Mouse (Mus musculus) kidney, adult 11 months (tissue): ENCODE measurements at regions not wholly inside any gene's neighbourhood (a gene's known extent, or its start where the extent isn't known, plus 50 kb on each side); places are given as distances from the start of the nearest gene placed in this dataset.

ENCODE experiments used
- DNase-seq: peaks from one replicate; pipeline ENCODE4 v3.0.0; 2022

- DNase-seq = no peak
Measured at GRCm38 (mm10) chr17:79798361-79798760, 83.5 kb upstream of the Cyp1b1 start.

DNA sequence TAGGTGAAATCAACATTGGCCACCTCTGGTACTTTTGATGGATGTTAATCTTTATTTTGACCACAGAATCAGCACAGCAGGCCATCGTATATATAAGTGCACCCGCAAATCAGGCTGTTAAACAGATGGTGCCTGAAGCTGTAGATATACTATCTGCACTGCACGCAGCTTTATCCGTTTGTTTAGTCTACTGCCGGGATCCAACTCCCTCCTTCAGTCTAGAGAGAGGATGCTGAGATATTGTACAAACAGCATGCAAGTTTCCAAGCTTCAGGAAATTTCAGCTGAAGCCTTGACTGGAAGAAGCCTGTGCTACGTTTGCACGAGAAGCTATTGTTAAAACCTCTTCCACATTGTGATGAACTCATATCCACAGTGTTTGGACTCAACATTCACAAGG, 75.3 kb upstream of the Cyp1b1 start:
- no peak for DNase-seq

GRCm38 (mm10) chr17:79787201-79787600, 72.3 kb upstream of the Cyp1b1 start:
- DNase-seq = no peak

DNA sequence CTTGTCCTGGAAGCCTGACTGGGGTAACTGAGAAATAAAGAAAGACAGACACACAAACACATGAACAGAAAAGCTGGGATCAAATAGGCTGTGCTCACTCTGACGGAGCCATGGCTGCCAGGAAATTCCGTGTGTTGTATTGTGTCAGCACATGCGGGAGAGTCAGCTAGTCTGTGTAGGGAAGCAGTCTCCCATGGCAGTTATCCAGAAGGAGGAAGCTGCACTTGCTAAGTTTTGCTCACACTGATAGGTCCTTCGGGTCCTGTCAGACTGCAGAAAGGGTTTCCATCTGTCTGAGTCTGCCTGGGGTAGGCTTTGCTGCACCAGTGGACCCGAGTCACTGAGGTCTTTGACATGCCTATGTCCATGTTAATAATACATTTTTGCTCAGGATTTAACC, 71.8 kb upstream of the Cyp1b1 start:
- DNase-seq = peak; percentile 29

DNA sequence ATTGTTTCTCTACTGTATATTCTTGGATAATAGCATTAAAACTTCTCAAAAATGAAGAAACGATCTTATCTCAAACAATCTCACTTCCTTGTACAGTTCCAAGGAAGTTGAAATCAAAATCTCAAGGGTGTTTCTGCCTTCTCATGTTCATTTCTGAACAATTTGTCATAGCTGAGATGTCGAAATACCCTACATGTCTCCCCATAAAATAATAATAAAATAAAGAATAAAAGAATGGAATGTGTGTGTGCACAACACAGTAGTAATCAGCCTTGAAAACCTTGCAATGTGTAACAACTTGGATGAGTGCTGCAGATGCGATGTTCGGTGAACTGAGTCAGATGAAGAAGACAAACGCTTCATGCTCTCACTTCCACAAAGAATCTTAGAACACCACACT, 71.4 kb upstream of the Cyp1b1 start:
- no peak for DNase-seq

DNA sequence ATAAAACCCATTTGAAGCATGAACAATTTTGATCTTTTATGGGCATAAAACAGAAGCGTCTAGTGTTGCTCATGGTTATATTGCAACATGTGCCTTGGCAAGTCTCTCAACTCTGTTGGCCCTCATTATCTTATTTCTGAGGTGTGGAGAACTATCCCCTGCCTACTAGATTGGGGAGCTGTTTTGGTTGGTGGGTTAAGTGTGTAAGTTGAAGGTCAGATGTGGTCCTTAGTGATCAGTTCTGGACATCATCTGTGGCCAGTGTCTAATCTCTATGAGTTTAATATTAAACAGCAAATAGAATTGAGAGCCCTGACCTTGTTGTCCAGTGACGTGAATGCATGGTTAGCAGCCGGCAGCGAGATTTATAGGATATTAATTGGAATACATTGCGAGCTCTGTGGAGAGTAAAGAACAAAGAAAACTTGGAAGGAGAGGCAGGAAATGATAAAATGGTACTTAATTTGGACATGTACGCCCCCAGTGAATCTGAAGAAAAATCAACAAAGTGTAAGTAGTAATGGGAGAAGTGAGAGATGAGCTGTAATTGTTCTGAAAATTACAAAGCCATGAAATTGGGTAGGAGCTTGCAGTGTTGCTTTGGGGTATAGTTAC, 69.5 kb upstream of the Cyp1b1 start:
- no peak for DNase-seq

- DNase-seq = peak; percentile 40
Measured at GRCm38 (mm10) chr17:79781733-79782663, 67.1 kb upstream of the Cyp1b1 start.

- DNase-seq = no peak
Measured at GRCm38 (mm10) chr17:79781262-79781661, 66.4 kb upstream of the Cyp1b1 start.

GRCm38 (mm10) chr17:79777874-79778395, 63.1 kb upstream of the Cyp1b1 start:
- DNase-seq = no peak

GRCm38 (mm10) chr17:79776177-79776576, 61.3 kb upstream of the Cyp1b1 start:
- no peak for DNase-seq

DNA sequence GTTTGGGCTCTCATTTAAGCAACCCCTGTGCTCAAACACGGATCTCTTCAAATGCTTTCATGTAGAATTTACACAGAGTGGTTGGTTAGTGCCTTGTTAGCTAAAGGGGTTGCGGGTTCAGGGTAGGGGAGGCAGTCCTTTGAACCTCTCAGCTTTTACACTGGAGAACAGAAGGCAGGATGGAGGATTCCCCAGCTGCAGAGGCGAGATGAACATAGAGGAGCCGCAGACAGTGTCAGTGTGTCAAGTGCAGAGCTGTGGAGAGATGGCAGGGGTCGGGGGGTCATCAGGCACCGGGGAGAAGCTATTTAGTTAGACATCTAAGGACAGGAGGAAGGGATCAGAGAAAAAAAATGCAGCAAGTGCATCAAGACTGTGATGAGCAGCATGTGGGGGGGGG, 60.4 kb upstream of the Cyp1b1 start:
- no peak for DNase-seq

DNA sequence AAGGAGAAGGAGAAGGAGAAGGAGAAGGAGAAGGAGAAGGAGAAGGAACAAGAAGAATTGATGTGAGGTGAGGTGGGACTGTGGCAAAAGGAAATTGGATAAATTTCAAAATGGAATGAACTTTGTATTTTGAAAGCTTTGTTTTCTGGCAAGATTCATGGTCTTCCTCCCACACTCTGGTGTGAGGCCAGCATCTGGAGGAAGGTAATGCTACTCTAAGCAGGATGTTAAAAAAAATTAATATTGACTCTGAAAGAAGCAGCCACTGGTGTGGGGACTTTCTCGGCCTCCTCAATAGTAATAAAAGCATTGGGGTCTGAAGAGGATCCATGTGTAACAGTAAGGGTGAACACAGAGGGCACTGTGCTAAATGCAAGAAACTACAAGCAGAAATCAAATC, 59.4 kb upstream of the Cyp1b1 start:
- no peak for DNase-seq

DNA sequence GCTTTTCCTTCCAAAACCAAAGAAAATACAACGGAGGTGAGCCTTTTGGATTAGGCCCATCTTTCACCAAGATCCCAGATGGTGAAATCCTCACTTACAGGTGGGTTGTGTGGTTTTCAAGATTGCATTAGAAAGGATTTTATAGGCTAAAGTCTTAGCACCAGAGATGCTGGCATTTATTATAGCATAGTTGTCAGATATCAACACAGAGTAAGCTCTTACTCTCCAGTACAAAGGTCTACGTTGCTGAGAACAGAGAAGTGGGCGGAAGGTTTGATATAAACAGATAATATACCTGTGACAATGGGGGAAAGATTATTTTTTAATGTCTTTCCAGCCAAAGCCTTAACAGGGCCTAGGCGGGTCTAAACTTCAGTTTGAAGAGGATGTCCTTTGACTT, 57.4 kb upstream of the Cyp1b1 start:
- no peak for DNase-seq

DNA sequence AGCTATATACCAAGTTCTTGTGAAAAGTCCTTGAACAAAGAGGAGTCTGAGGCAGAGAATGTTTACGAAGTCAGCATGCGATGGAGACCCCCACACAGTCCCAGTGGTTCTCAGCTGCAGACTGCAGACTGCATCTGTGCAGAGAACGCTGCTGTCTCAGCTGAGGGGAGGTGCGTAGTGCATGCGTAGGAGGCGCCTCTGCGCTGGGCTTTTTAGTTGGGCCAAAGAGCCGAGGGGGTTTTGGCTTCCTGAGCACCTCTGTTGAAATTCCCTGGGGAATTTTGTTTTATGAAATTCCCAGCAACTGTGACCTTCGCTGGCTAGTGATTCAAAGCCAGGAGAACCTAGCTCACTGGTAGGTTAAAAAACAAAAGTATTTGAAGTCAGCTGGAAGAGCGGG, 56.9 kb upstream of the Cyp1b1 start:
- DNase-seq = no peak

GRCm38 (mm10) chr17:79770911-79771310, 56.0 kb upstream of the Cyp1b1 start:
- no peak for DNase-seq

- no peak for DNase-seq
Measured at GRCm38 (mm10) chr17:79769824-79770223, 55.0 kb upstream of the Cyp1b1 start.

DNA sequence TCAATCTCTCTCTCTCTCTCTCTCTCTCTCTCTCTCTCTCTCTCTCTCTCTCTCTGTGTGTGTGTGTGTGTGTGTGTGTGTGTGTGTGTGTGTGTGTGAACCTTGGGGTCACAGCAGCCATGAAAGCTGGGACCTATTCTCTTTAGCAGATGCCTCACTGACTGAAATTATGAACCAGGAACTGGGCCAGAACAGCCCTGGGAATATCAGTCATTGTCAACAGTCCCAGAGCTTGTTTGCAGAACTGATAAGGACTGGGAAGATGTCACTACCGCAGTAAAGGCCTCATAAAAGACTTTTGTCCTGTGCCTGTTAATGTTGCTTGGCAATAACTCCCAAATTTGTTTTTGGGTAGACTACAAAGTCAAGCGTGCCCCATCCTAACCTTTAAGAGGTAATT, 53.2 kb upstream of the Cyp1b1 start:
- no peak for DNase-seq

DNA sequence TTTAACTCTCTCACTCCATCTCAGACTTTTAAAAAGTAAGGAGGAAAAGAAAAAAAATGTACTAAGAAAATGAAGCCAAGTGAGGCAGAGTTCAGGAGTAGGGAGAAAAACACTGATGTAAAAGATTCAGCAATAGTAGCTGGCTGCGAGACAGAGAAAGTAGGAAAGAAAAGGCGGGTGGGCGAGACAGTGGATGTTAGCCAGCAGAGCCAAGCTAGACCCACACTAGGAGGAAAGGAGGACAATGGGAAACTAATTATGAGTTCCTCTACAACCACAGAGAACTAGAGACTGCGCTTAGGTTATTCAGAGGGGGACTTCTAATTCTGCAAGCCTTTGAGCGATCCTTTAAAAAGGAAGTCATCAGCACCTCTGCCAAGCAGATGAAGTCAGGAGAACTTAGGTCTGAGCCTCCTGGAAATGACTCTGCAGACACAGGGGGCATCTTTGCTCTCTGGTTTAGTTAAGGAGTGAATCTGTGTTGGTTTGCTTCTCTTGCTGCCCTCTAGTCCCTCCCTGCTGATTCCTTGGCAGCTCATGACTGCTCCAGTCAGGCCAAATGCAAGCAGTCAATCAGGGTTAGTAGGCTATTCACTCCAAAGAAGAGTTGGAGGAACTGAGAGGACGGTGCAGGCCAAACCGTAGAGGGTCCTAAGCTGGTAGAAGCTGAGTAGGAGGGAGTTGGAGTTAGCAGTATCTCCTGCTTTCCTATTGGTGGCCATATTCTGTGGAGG, 50.4 kb upstream of the Cyp1b1 start:
- no peak for DNase-seq
